Mouse (Mus musculus) ovary, adult 18-20 months (tissue): ENCODE data around the gene Sult1a1.
"Not testable (repeated sequence)": the region's sequence is repeated elsewhere in the genome, so short reads cannot be mapped to it uniquely, and the experiment has no call there.

Experiments used
- DNase-seq: peaks from one replicate; pipeline ENCODE4 v3.0.0; 2022; ENCODE audit warnings: low spot score, mixed read lengths

Sult1a1 gene

DNA sequence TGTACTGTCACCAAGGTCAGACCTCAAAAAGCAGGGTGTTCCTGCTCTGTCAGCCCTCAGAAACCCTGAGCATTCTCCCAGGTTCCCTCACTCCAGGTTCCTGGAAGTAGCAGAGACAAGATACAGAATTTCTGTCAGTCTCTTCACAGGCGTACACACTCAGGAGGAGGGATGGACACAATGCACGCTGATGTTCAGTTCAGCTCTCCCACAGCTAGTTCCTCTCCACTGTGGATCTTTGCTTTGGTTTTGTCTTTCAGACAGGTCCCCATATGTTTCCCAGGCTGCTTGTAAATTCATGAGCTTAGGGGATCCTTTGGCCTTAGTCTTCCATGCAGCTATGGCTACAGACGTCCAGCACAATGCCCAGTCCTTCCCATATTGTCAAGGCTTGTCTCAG is 20.7 kb upstream of the Sult1a1 start:
- no peak for DNase-seq

DNA sequence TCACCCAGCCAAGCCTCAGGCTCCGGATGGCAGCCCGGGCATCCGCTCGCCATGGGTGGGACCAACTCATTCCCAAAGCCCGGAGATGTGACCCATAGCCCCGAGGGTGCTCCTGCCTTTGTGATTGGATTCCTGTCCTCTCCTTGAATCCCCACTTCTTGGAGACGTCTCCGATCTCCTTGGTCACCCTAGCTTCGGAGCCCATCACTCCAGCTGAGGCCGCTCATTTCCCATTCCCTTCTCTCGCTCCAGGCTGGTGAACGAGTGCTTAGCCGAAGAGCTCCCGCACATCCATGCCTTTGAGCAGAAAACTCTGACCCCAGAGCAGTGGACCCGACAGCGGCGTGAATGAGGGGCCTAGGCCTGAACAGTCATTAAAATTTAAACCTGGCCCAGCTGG is 20.1 kb upstream of the Sult1a1 start:
- no peak for DNase-seq

GRCm38 (mm10) chr7:126695631-126696207 is 19.5 kb upstream of the Sult1a1 start, which contains the start of gene Slx1b:
Slx1b (minus strand) TSS chr7:126695784.
- DNase-seq = peak; percentile 95

- DNase-seq = peak; percentile 64
These were observed 19.0 kb upstream of the Sult1a1 start, which contains the start of gene Bola2 for GRCm38 (mm10) chr7:126695210-126695611. Bola2 (plus strand) TSS chr7:126695401.

- DNase-seq = no peak
These were observed 18.3 kb upstream of the Sult1a1 start for GRCm38 (mm10) chr7:126694441-126695051.

- DNase-seq = no peak
These were observed 17.5 kb upstream of the Sult1a1 start for GRCm38 (mm10) chr7:126693781-126694180.

DNA sequence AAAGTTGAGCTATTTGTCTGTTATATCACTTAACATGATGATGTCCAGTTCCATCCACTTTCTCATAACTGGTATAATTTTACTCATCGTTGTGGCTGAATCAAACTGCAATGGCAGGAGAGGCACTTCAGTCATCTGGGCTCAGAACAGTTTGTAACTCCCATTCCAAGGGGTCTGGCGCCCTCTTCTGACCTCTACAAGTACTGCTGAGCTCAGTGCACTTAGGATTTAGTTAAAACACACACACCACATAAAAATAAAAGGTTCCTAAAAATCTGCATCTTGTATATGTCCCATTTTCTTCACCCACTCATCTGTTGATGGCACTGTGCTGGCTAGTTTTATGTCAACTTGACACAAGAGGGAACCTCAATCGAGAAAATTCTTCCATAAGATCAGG is 17.0 kb upstream of the Sult1a1 start:
- peak; percentile 49 for DNase-seq

GRCm38 (mm10) chr7:126692426-126692825 is 16.2 kb upstream of the Sult1a1 start:
- no peak for DNase-seq

GRCm38 (mm10) chr7:126691676-126692075 is 15.4 kb upstream of the Sult1a1 start:
- DNase-seq = no peak

DNA sequence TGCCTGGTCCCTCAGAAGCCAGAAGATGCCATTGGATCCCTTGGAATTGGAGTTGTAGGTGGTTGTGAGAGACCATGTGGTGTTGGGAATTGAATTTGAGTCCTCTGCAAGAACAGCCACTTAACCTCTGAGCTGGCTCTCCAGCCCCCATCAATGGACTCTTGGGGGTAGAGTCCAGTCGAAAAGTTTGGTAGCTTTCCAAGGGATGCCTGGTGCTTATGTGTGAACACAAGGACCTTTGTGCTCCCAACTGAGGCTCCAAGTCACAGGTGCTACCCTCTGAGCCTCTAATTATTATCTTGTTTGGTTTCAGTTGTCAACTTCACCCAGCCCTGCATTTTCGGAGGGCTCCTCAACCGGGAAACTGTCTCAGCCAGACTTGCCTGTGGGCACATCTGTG is 14.5 kb upstream of the Sult1a1 start:
- DNase-seq = no peak

DNA sequence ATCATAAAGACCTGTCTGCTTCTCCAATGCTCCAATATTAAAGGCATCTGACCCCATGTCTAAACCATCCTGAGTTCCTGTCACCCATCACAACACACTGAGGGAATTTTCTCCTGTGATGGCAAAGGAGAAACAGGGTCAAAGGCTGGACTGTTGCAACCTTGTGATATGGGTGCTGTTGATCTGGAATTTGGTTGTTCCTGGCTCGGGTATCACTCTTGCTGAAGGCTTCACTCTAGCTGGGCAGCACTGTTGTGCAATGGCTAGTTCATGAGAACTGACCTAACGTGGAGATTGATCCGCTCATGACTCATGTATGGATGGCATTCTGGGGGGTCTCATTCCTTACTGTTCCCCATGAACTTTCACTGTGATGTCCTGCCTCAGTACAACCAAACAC is 12.8 kb upstream of the Sult1a1 start:
- no peak for DNase-seq

- DNase-seq = not testable (repeated sequence)
These were observed 11.9 kb upstream of the Sult1a1 start for GRCm38 (mm10) chr7:126688156-126688555.

DNA sequence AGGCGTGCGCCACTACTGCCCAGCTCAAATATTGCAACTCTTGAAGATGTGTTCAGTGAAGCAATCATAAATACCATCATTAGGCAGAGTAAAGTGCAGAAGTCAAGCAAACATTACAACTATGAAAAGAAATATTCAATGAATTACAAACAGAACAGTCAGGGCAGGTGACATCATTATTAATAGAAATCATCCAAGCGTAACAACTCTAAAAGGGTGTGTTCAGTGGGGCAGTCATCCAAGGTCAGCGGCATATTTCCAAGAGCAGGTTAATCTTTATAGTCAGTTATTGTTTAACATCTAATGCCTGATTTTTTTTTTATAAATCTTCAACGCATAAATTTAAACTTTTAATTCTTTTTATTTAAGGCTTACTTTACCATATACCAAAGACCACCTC is 5.0 kb upstream of the Sult1a1 start:
- DNase-seq = no peak

- no peak for DNase-seq
These were observed 3.5 kb upstream of the Sult1a1 start for GRCm38 (mm10) chr7:126679683-126680082.

DNA sequence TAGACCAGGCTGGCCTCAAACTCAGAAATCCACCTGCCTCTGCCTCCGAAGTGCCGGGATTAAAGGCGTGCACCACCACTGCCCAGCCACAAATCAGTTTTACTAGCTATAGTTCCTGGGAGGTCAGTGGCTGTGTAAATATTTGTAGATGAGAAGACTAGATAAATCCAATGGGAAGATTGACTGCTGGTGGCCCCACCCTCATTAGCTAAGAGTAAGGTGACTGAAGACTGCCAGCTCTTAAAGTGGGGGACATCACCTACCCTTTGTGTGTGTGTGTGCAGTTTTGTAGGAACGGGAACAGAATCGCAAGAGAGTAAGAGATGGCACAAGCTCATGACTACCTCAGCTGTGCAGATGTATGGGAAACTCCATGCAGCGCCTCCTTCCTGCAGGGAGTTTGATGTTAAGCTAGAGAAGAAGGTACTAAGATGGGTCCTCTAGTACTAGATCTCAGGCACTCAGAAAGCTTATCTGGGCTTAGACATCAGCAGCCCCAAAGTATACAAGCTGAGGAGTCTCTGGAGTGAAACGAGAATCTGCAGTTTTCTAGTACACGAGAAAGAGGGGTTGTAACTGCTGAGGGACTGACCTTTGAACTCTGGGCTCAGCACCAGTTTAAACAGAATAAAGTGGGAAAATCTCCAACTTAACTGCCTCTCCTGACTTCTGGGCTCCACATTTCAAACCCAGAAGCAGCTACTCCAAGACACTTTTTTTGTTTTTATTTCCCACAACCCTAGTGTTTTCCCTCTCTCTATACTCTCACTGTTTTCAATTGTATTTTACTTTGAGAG is 2.5 kb upstream of the Sult1a1 start:
- no peak for DNase-seq

DNA sequence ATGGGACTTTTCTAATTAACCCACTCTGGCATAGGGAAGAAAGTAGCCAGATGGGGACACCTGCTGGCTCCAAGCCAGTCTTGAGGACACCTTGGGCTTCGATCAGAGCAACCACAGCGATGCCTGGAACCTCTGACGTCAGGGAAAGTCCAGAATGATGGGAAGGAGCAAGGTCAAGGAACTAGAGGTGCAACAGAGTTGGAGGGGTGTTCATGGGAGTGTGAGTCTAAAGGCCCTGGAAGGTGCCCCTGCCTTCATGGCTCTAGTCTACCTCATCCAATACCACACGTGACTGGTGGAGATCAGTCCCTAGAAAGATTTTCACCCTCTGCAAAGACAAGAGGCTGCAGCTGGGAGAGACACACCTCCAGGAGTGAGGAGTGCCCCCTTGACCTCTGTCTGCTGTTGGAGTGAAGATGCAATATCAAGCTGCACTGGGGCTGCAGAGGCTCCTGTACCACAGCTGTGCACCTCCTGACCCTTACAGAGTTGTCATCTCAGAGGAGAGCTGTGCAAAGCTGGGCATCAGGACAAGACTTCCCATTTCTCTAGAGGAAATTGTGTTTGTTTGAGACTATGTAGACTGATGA is 494 bp upstream of the Sult1a1 start:
- DNase-seq = no peak

GRCm38 (mm10) chr7:126675104-126675503 is 1.1 kb downstream of the Sult1a1 start:
- no peak for DNase-seq

DNA sequence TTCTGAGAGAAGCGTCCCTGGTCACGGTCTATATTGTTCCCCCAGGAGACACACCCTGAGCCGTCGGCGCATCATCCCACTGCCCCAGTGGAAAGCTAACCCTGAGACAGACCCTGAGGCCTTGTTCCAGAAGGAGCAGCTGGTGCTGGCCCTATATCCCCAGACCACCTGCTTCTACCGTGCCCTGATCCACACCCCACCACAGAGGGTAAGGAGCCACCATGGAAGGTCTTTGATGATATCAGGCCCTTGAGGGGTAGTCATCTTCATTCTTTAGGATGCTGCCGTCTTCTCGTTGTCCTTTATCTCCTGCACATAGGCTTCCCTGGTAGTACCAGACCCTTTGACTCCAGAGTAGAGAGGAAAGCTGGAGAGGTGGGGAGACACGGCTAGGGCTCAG is 4.1 kb downstream of the Sult1a1 start:
- no peak for DNase-seq

- DNase-seq = no peak
These were observed 6.1 kb downstream of the Sult1a1 start for GRCm38 (mm10) chr7:126670152-126670551.

- no peak for DNase-seq
These were observed 7.8 kb downstream of the Sult1a1 start for GRCm38 (mm10) chr7:126668452-126668851.

GRCm38 (mm10) chr7:126667495-126668090 is 8.6 kb downstream of the Sult1a1 start:
- no peak for DNase-seq

DNA sequence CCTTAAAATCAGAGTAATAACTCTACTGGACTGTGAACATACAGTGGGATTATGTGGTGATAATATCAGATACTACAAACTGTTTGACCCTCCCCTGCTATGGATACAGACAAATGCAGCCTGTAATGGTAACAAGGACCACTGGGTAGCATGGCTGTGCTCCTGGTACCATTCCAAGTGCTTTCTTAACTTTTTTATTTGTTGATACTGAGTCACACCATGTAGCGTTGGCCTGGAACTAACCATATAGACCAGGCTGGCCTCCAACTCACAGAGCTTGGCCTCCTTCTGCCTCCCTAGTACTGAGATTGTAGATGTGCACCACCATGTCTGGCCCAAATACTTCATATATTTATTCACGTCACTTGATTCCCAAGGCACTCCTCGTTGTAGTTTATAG is 11.0 kb downstream of the Sult1a1 start:
- no peak for DNase-seq
